Mouse (Mus musculus) left cerebral cortex, adult 9 months (tissue): Measurements from ENCODE around the gene Lmo7.

Experiments
- DNase-seq, 2 experiments: peaks; one replicate each; pipeline ENCODE4 v3.0.0; 2022; ENCODE audit warnings: low spot score in 2 of 2

Gene Lmo7

DNA sequence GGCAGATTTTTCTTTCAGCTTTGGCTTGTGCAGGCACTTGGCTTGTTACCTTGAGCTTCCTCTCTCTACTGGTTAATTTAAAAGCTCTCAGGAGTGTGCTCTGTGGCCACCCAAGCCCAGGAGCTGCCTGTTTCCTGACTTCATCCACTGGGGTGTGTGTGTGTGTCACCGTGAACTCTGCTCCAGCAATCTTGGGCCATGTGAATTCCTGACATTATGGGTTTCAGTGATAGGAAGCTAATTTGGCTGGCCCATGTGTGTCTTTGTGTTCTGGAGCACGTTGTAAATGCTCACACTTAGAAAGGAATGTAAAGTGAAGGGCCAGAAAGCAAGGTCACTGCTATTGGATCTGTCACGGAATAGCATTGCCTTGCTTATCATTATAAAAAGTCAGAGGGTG, 143.1 kb downstream of the Lmo7 start:
- DNase-seq: no peak

DNA sequence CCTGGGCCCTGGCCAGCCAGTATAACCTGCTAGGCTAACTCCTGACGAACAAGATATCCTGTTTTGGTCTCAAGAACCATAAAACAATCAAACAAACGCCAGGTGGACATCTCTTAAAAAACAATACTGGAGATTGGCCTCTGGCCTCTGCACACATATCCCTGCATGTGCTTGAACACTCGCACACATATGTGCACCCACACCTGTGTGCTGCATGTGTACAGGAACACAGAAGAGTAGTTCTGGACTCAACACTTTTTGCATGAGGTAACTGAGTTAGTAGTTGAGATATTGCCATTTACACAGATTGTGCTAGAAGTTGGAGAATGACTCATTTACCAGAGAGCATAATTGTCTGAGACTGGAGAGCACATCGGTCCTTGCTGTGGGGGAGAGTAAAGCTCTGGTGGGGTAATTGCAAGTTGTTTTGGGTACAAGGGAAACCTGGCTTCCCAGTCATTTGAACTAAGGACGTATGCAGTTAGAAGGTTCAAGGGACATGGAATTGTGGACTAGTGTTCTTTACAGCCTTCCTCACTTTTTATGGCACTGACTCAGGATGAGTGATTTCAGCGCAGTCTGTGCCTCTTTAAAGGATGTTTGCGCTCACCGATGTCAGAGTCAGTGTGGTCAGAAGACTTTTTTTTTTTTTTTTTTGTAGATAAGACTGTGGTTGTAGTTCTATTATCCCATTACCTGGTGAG, 148.7 kb downstream of the Lmo7 start:
- no peak for DNase-seq

DNA sequence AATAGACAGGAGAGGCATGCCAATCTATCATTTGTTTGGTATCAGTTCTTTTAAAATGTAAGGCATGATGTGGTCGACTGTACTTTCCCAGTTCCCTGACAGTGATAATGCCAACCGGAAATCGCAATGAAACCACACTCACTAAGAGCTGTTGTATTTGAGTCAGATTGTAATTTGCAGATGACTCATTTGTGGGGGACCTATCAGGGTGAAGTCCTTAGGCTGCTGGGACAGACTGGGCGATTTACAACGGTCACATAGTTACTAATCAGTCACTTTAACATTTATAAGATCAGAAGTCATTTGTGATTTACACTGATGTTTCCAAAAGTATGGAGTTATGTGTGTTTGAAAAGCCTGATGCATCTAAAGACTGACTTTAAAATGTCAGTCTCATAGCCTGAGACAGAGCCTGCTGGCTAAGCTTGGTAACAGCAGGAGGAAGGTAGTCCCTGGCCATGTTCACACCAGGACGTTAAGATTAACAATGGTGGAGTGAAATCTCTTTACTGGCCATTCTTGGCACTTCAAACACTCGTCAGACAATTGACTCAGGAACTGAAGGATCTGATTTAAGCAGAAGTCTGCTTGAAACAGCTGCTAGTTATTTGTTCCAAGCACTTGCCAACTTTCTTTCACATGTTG, 149.4 kb downstream of the Lmo7 start:
- DNase-seq: no peak

DNA sequence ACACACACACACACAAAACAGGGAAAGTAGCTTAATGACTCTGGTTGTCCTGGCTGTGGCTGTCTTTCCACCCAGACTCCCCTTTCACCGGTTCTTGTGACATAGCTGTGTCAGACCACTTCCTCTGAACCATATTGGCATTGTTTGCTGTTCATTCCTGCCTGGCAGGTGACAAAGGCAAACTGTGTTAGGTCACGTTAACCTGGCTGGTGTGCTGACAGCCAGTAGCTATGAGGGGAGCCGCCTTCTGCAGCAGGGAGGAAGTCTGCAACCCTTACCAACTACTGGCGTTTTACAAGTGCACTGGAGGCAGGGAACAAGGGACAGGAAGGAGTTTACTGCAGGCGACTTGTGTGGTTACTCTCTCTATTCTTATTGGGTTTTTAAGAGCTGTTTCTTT, 153.2 kb downstream of the Lmo7 start:
- DNase-seq: no peak

DNA sequence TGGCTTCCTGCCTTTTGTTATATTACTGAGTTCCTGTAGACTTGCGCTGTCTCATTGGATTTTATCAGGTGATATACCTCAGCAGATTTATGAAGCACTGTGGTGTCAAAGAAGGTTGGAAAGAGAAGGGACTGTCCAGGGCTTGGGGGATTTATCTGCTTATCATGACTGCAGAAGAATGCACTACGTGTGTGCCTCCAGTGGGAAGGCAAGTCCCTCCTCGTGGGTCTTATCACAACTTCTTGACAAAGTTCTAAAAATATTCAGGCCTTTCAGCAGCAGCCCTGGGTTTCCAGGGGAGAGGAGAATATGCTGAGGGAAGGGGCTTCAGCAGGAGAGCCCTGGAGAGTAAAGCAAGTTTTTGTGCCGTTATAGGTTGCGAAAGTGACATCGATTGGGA, 154.0 kb downstream of the Lmo7 start:
- no peak for DNase-seq

DNA sequence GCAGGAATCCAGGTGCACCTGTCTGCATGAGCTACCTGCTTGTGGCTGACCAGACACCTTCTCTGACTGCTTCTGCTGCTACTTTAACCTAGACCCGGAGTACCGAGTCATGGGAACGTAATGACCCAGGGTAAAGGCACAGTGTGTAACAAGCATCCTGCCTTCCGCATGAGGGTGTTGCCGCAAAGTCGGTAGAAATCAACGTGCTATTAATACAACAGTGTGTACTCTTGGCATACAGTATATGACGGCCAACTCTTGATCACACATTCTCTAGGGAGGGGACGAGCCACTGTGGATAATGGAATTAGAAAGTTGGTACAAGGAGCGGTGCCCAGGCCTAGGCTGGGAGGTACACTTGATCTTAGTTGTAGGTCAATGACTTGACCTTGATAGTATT, 156.6 kb downstream of the Lmo7 start:
- no peak for DNase-seq

DNA sequence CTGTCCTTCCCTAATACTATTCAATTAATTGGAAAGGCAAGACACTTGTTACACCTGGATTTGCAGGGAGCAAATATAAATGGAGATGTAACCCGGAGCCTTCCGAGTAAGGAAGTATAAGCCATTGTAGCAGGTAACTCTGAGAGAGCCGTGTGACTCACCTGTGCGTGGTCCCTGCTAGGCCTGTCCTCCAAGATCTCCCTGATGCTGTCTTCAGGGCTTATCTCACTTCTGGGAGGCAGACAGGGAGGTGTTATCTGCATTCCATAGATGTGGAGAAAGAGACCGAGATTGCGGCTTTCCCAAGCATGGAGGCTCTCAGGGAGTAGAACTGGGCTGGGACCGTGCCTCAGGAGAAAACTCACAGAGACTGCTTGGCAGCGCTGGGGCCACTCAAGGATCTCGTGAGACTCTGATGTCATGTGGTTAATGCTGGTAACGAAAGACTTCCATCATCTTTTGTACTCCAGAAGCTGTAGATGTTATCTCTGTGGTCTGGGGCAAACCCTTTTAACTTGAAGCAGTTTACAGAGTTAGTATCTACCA, 162.2 kb downstream of the Lmo7 start:
- no peak for DNase-seq

DNA sequence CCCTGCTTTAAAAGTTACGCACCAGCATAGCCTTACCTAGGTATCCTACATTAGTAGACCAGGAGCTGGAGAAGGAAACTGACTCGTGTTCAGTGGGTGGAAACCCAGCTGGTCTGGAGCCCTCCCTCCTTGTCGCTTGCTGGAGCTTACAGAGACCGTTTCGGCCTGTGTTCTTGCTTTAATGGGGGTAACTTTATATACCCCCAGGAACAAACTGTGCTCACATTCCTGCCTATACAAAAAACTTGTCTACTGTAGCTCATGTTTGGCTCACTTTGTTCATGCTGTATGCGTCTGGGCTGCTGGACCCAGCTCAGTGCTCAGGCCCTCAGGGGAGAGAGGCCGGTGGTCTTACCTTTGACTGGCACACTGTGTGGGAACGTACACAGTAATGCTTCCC, 162.7 kb downstream of the Lmo7 start:
- no peak for DNase-seq

DNA sequence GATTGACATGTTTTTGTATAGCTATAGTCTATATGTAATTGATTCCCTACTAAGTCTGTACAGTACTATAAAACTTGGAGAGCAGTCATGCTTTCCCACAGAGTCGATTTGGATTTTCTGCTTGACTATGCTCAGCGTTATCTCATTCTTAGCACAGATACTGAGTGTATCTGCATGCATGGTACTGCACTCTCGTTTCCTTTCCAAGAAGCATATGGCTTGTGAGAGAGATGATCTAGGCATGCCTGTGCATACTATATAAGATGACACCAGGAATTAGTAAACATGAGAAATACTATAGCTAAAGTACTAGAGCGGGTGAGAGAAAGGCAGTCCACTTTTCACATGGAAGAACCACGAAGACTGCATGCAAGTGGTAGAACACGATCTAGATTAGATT, 163.5 kb downstream of the Lmo7 start:
- DNase-seq: no peak

DNA sequence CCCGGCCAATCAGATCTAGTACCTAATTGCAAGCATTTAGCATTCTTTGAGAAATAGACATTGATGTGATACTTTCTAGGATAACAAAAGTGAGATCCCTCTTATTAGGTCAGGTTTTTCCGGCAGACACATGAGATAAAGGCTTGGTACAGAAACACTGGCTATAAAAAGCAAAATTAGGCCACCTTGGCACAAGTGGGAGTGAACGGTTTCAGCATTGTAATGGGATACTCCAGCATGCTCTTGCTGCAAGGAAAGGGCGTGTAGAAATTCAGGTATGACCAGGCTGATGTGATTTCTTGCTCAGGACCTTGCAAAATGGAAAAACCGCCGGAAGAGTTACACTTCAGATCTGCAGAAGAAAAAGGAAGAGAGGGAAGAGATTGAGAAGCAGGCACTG, 168.5 kb downstream of the Lmo7 start:
- DNase-seq: no peak

DNA sequence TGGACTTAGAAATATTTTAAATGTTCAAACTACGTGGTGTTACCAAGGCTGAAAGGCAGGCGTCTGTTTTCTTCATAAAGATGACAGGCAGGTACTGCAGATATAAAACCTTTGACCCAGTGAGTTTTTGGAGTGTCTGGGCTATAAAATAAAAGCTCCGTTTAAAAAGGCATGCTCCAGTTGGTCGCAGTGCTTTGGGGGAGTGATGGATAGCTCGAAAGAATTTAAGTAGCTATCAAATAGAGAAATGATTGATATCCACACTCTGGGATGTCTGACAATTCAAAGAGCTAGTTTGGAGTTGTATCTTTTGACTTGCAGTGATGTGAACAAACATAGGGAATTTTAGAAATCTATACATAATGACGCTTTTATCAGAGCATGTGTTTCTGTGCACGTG, 171.7 kb downstream of the Lmo7 start:
- DNase-seq: no peak

DNA sequence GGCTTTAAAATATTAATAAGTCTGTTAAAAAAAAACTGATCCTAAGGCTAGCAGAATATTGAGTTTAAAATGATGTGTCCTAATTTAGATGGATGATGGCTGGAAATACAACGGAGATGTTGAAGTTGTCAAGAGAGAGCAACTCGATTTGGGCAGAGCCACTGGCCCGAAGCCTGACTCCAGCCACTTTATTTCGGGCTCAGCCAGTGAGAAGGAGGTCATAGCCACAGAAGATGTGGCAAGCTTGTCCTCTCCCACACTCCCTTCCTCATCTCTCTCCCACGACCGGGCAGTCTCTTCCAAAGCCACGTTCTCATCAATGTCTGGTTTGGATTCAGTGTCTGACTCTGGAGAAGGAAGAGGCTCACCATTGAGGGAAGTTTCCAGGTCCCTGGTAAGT, 172.2 kb downstream of the Lmo7 start:
- no peak for DNase-seq

DNA sequence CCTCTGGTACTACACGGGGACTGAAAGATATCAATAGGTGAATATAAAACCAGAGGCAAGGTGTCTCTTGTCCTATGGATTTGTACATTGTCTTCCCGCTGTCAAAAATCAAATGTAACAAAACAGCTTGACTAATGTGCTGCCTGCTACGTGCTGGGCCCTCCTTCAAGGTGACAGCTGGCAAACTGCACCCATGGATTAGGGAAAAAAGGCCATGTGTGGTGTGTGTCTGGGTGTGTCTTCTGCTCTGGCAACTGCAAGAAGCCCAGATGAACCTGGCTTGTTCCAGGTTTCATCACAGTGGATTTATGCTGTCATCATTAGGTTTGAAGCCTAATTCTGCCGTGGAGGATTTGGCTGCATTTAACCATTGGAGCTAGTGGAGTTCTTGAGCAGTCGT, 174.0 kb downstream of the Lmo7 start:
- no peak for DNase-seq

DNA sequence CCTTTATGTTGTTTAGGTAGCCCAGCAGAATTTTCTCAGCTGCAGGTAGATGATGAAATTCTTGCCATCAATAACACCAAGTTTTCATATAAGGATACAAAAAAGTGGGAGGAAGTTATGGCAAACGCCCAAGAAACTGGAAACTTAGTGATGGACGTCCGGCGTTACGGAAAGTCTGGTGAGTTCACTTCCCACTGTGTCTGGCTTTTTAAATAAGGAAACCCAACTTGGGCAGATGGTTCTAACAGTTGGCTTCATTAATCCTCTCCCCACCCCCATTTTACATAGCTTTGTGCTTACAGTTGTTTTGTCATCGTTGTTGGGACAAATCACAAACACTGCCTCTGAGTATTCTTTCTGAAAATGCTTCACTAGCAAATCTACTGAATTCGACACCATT, 182.2 kb downstream of the Lmo7 start:
- DNase-seq: no peak

DNA sequence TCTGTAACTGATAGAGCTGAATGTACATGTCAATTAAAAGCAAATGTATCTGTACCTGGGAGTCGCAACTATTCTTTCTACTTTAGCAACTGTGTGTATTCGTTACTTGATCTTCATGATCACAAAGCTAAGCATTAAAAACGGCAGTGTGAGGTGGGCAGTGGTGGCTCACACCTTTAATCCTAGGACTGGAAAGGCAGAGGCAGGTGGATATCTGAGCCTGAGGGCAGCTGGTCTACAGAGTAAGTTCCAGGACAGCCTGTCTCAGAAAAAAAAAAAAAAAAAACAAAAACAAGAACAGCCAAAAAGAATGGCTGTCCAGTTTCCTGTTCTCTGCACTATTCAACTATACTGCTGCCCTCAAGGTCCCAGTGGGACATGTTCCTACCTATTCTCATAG, 182.6 kb downstream of the Lmo7 start:
- no peak for DNase-seq

DNA sequence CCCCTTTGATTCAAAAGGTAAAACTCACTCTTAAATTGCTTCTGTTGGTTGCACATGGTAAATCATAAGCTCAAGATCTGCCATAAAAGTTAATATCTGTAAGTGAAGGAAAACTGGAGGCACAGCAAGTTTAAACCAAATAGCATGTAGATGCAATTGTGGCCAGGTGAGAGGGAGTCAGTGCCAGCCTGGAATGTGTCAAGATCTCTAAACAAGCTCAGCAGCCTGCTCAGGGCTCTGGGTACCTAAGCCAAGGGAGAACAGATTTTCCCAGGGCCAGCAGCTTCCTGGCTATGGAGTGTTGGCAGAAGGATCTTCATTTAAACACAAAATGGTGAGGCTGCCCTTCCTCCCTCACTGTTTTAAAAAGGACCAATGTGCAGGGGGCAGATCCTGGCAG, 184.6 kb downstream of the Lmo7 start:
- DNase-seq: no peak

DNA sequence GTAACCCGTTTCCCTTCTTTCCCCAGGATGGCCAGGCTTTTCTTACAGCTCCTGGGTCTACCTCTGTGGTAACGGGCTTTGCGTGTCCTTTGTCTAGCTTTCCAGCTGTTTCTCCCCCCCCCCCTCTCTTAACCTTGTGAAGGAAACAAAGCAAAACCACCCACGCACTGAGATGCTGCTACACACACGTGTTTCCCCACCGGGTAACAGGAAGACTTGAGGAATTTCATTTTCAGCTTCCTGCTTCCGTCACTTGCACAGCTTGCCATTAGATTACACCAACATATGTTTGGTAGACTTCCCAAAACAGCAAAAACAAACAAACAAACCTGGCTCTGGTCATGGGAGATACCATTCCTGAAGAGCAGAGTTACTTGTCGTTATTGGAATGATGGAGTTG, 186.1 kb downstream of the Lmo7 start:
- no peak for DNase-seq

DNA sequence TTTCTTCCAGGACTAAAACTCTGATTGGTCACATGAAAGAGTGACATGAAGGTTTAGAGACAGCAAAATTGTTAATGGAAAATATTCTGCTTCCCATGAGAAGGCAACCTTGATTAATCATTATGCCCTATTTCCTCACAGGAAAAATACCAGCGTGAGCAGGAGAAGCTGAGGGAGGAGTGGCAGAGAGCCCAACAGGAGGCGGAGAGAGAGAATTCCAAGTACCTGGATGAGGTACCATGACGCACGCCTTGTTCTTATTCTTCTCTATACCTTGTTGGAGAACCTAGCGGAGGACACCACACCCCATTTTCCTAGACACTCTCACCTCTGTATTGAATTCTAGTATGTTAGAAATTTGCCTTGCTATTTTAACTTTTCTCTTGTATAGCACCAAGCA, 188.7 kb downstream of the Lmo7 start:
- no peak for DNase-seq

DNA sequence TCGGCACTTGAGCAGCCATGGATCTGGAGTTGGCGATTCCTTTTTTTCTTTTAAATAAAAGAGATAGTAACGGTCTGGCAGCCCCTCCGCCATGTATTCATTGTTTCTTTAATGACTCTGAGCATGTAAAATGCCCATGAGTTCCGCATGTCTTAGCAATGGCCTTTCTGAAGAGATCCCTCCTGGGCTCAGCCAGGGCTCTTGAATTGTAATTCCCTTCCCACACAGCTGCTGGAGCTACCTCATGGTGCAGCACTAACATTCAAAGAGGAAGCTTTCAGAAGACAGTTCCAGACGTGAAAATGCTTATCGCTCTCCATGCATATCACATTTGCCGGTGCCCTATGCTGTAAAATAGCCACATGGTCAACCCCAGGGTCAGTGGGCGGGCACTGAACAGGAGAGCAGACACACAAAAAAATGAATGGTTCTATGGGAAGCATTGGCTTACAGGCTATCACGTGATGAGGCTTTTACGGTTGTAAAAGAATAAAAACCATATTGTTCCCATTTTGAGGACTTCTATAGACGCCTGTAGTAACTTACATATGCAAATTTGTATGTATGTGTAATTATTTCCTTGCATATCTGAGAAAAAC, 198.0 kb downstream of the Lmo7 start:
- no peak for DNase-seq

DNA sequence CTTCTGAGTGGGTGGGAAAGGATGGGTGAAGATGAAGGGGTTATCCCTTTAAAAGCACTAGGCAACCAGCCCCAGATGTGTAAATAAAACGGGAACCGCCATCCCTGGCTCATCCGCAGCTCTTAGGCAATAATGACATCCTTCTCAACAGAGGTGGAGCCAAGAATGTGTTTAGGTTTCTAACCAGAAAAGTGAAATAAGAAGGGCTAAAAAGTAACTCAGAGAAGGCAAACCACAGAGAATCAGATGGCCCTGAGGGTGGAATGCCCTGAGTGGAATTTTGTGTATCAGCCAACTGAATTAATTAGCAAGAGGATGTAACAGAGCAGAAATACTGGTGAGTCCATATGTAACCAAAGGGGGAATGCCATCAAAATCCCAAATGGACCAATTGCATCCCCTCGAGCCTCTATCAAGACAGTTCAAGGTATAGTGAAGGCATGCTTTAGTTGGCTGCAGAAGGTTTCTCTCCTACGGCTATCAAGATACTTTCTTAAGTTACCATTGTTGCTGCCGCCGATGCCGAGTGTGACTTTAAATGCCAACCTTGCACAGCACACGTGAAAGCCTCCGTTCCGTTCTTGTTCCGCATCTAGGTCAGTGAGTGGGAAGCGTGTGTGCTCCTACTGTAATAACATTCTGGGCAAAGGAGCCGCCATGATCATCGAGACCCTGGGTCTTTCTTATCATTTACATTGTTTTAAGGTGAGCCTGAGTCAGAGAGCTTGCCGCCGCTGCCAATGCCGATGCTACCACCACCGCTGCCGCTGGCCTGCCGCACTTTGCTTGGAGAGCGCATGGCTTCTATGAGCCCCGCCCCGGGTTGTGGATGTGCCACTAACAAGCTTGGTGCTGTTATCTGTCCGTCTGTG, 201.1 kb downstream of the Lmo7 start:
- DNase-seq: peak in 1 of 2 experiments; percentile 52

DNA sequence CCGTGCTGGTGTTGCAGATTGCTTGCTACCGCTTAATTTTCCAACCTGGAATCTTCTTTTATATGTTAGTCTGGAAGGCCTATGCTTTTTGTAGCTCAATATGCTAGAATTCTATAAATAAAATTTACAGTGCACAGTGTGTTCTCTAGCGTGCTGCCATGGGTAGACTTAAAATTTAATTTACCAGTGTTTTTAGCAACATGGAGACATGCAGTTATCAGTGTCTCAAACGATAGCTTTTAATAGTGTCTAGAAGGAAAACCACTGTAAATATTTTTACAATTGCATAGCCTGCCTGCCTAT, 201.6 kb downstream of the Lmo7 start:
- no peak for DNase-seq

DNA sequence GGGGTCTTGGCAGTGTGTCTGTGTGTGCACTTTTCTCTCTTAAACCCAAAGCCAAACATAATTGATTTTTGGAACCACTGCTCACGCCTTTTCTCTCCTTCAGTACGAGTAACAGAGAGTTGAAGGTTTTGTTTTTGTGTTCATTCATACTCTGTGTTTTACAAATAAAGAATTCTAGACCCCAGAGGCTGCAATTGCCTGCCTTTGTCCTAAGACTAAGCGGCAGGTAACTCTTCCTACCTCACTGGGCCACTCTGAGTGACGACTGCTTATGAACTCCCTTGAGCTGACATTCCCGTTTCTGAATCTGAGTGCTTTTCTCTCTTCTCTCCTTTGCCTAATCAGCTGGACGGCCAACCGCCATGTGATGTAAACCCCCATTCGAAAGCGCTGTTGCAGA, 203.8 kb downstream of the Lmo7 start:
- DNase-seq: no peak
